Mouse (Mus musculus) heart, adult 2 months (tissue): Measurements from ENCODE around the gene Sbf2. TPM values are rescaled to one million over a fixed set of nuclear protein-coding genes. Genes with fewer than 3 reads are reported as not detected.

Source experiments
- DNase-seq, 2 experiments: peaks; one replicate each; pipeline ENCODE4 v3.0.0; 2021
- H3K27ac ChIP-seq: fragments of 200-600 bp; 2 replicates; pipeline ENCODE4 v1.8.1; 2022
- H3K27me3 ChIP-seq: fragments of 200-500 bp; 2 replicates; pipeline ENCODE4 v1.6.1; 2012; ENCODE audit warnings: mild to moderate bottlenecking, low read length, inconsistent platforms, mixed read lengths; ENCODE audit not compliant: control insufficient read depth, insufficient read depth
- H3K36me3 ChIP-seq: fragments of 200-500 bp; 2 replicates; pipeline ENCODE4 v1.6.1; 2012; ENCODE audit warnings: low read length, inconsistent platforms; ENCODE audit not compliant: control insufficient read depth, insufficient read depth
- H3K4me1 ChIP-seq: fragments of 200-500 bp; 2 replicates; pipeline ENCODE4 v1.6.1; 2011; ENCODE audit warnings: low read length; ENCODE audit not compliant: control insufficient read depth, insufficient read depth
- H3K4me3 ChIP-seq: fragments of 200-600 bp; 2 replicates; pipeline ENCODE4 v1.8.1; 2022
- H3K79me2 ChIP-seq: fragments of 200-500 bp; replicated peaks from 2 replicates; pipeline ENCODE4 v1.6.1; 2012; ENCODE audit warnings: mild to moderate bottlenecking, inconsistent platforms, low read length, moderate library complexity, mixed read lengths; ENCODE audit not compliant: control insufficient read depth, insufficient read depth
- H3K9ac ChIP-seq: fragments of 200-500 bp; 2 replicates; pipeline ENCODE4 v1.6.1; 2012; ENCODE audit warnings: low read depth, mild to moderate bottlenecking, control low read depth, inconsistent platforms, low read length, mixed read lengths
- CTCF ChIP-seq: fragments of 200-600 bp; IDR thresholded peaks from 2 replicates; pipeline ENCODE4 v1.8.1; 2022; ENCODE audit warnings: antibody characterized with exemption, mild to moderate bottlenecking, moderate library complexity
- EP300 ChIP-seq: fragments of 200-500 bp; IDR thresholded peaks from 2 replicates; pipeline ENCODE4 v1.6.1; 2011; ENCODE audit warnings: low read depth, low read length, control low read depth; ENCODE audit not compliant: insufficient read depth
- POLR2A ChIP-seq: fragments of 200-500 bp; IDR thresholded peaks from 2 replicates; pipeline ENCODE4 v1.6.1; 2011; ENCODE audit warnings: mild to moderate bottlenecking, low read depth, low read length, control low read depth; ENCODE audit not compliant: insufficient read depth
- WGBS: fragments of 180-500 bp; shearing (Covaris S2); methylation state at CpG from one replicate; pipeline ENCODE4 v1.1.7; 2018; 5-methylcytosine and 5-hydroxymethylcytosine counted together
- intact Hi-C: fragments of 180-260 bp; cut with DNase I; formaldehyde crosslinking; loops from one replicate; pipeline ENCODE4 v1.15.1; 2025
- polyA plus RNA-seq: library from polyadenylated mRNA; depleted of rRNA; stranded (reverse); fragments of >200 nt; gene quantifications from 2 replicates; pipeline ENCODE4 v1.2.3, GENCODE M21; 2012
- total RNA-seq, 2 experiments: library from RNA; stranded (reverse); gene quantifications; 2 replicates each; pipeline ENCODE4 v1.2.3; 2021

Gene Sbf2
- total and polyA plus RNA-seq, 3 experiments, result 16.1 to 40.4 (median 39.7) TPM

DNA sequence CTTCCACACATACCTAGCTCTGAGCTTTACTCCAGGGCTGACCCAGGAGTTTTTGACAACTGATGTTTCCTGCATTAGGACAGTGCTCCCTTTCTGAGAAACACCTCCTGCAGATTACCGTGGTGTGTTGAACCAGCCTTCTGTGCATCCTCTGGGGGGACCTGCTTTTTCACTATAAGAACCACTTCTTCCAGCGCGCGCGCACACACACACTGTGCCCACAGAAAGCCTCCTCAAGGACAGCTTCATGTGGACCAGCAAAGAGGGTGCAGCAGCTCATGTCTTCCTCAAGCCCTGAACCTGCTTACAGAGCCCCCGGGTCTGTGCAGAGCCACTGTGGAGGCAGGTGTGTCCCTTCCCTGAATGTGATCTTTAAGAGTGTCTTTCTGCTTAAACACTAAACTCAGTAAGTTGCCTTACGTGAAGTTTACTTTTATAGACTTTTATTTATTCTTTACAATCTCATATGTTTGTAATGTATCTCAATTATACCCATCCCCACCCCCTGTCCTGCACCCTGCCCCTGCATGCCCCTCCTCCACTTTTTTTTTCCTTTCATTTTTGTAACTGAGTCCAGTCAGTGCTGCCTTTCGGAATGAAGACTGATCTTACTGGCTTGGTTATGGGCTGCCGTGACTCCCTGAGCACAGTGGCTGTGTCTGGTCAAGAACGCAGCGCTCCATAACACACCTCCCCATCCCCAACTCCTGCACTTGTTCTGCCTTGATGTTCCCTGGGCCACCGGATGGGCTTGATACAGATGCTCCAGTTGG, 329.5 kb downstream of the Sbf2 start:
- 86% methylated on average over 12 of the region's 12 CpGs for WGBS
- Histone ChIP-seq H3K27me3 (no peaks in the 10 kb centered on the region), H3K9ac (no peak overlapping the region), H3K4me1 (peaks cover 10% of the 10 kb centered on the region), H3K27ac (no peak overlapping the region), H3K4me3 (no peak overlapping the region), H3K36me3 (no peaks in the 10 kb centered on the region), H3K79me2 (no peaks in the 10 kb centered on the region)
- no peak for DNase-seq
- intact Hi-C loops, result loop anchor here (5.0 kb wide), 2 partner anchors 422 to 517 kb away; no protein-coding TSS in a partner anchor
- TF ChIP-seq CTCF (no peak), EP300 (no peak), POLR2A (no peak)

DNA sequence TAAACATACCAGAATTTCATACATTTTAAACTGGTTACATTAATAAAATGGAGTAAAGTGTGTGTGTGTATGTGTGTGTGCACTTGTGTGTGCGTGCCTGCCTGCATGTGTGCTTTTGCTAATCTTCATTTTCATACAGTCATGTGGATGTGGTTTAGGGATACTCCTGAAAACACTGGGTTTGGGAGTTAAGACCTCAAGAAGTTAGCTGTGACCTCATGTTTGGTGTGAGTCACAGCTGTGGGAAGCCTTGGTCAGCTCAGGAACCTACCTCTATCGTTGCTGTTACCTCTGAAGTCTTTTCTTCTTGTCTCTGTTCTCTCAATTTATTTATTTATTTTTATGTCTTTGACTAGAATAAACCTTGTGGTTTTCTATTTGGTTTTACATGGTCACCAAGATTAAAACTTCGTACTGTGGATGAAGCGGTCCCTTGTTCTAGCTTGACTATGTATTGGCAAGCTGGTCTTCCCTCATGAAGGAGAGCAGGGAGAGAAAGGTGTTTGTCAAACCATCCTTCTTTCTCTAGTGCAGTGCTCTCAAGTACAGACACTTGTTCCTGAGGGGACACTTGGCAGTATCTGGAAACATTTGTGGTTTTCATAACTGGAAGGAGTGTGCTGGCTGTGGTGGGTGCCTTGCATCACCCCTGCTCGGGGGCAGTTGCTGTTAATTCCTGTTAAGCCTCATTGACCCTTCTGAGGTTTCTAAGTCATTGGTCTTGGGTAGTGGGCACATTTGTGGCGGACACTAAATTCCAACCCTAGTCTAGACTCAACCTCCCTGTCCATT, 331.0 kb downstream of the Sbf2 start:
- 88% methylated on average over 6 of the region's 6 CpGs for WGBS
- DNase-seq, result no peak
- H3K36me3 ChIP-seq, result no peaks in the 10 kb centered on the region
- H3K4me3 ChIP-seq, result no peak overlapping the region
- no peaks in the 10 kb centered on the region for H3K79me2 ChIP-seq
- H3K27me3 ChIP-seq, result no peaks in the 10 kb centered on the region
- intact Hi-C loops, result no loop called here
- TF ChIP-seq CTCF (no peak), EP300 (no peak), POLR2A (no peak)
- H3K27ac ChIP-seq, result no peak overlapping the region
- H3K4me1 ChIP-seq, result peaks cover 9% of the 10 kb centered on the region
- H3K9ac ChIP-seq, result no peak overlapping the region

DNA sequence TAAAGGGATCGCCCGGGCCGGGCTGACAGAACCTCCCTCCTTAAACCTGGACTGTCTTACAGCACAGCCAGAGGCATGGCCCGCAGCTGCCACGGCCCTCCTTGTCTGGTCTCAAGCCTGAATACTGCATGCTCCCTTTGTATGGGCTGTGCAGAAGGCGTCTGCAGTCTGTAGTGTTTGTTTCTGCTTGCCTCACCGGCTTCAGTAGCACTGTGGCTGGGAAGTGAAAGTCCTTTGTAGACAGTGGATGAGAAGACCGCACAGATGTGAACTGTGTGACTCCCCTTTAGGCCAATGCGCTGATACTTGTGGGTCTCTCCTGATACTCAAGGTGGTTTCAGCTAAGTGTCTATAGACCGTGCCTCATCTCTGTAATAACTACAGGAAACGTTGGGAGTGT, 331.9 kb downstream of the Sbf2 start:
- TF ChIP-seq CTCF (no peak), POLR2A (no peak), EP300 (no peak)
- no peak for DNase-seq
- 80% methylated on average over 11 of the region's 11 CpGs for WGBS
- intact Hi-C loops, result no loop called here
- Histone ChIP-seq H3K79me2 (no peaks in the 10 kb centered on the region), H3K4me3 (no peak overlapping the region), H3K27me3 (no peaks in the 10 kb centered on the region), H3K9ac (no peak overlapping the region), H3K27ac (no peak overlapping the region), H3K4me1 (peaks cover 1% of the 10 kb centered on the region), H3K36me3 (no peaks in the 10 kb centered on the region)

DNA sequence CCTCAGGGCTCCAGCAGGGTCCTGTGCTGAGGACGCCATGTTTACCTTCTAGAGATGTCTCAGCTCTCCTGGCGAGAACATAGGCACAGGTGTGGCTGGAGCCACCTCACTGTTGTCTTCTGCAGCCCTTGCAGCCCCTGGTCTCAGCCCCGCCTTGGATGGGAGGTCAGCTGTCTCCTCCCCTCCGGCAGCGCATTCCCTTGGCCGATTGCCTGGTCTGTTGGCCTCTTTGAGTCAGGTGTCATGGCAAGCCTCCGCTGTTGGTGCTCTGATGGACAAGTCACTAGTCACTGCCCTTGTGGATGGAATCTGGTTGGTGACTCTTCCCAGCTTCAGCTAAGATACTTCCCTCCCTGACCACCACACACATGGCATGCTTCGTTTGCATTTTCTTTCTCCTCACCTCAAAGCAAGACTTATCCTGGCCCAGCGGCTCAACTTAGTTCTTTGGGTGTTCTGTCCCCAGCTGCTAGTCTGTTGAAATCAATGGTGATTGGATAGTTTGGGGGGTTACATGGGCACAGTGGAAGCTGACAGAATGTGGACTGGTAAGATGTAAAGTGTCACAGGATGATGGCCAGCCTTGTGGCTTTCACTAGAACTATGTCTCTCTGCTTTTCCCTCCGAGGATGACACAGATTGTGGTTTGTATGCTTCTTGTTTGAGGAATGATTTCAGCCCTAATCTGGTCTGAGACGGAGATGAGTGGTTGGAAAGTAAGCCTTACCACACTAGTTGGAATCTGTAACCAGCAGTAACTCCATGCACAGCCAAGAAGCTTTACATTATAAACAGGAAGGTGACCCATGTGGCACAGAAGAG, 333.1 kb downstream of the Sbf2 start:
- intact Hi-C loops, result no loop called here

DNA sequence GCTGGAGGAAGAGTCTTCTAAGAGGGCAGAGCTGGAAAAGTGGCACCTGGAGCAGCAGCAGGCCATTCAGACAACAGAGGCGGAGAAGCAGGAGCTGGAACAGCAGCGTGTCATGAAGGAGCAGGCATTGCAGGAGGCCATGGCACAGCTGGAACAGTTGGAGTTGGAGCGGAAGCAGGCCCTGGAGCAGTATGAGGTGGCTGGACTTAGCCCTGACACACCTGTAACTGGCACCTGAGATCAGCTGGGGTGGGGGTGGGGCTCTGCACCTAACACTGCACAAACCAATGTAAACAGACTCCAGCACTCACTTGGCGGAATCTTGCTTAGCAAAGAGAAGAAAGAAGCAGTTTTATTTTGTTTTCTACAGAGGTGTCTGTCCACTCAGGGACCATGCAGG, 335.5 kb downstream of the Sbf2 start:
- no peak for DNase-seq
- Histone ChIP-seq H3K27me3 (no peaks in the 10 kb centered on the region), H3K4me3 (no peak overlapping the region), H3K4me1 (no peaks in the 10 kb centered on the region), H3K36me3 (no peaks in the 10 kb centered on the region), H3K27ac (no peak overlapping the region), H3K79me2 (no peaks in the 10 kb centered on the region), H3K9ac (no peak overlapping the region)
- TF ChIP-seq POLR2A (no peak), CTCF (no peak), EP300 (no peak)
- intact Hi-C loops, result no loop called here
- WGBS, result 92% methylated on average over 4 of the region's 4 CpGs

More for the DNA sequence above, 333.1 kb downstream of the Sbf2 start:
- H3K9ac ChIP-seq, result no peak overlapping the region
- TF ChIP-seq EP300 (no peak), POLR2A (no peak), CTCF (no peak)
- no peaks in the 10 kb centered on the region for H3K27me3 ChIP-seq
- no peak overlapping the region for H3K27ac ChIP-seq
- H3K4me3 ChIP-seq, result no peak overlapping the region
- H3K4me1 ChIP-seq, result no peaks in the 10 kb centered on the region
- H3K79me2 ChIP-seq, result no peaks in the 10 kb centered on the region
- 74% methylated on average over 11 of the region's 11 CpGs for WGBS
- no peaks in the 10 kb centered on the region for H3K36me3 ChIP-seq
- no peak for DNase-seq
